Mouse (Mus musculus) liver, postnatal 0 days (tissue): ENCODE measurements at regions not wholly inside any gene's neighbourhood (a gene's known extent, or its start where the extent isn't known, plus 50 kb on each side); places are given as distances from the start of the nearest gene placed in this dataset.

ENCODE experiments used
- ATAC-seq: fragments of 200-750 bp; cut with Nextera tagmentation; 2 replicates; pipeline ENCODE4 v1.8.0; 2017; ENCODE audit warnings: mild to moderate bottlenecking, moderate library complexity
- DNase-seq: peaks from one replicate; pipeline ENCODE4 v3.0.0-alpha.2; 2016
- H3K27ac ChIP-seq: fragments of 300-500 bp; sonication (generic); 2 replicates; pipeline ENCODE4 v1.5.1; 2014; ENCODE audit warnings: antibody characterized with exemption, moderate library complexity, mild to moderate bottlenecking, low read depth
- H3K27me3 ChIP-seq: fragments of 300-500 bp; sonication (generic); 2 replicates; pipeline ENCODE4 v1.6.1; 2014; ENCODE audit warnings: low read length, control low read depth, mixed read lengths; ENCODE audit not compliant: insufficient read depth
- H3K36me3 ChIP-seq: fragments of 300-500 bp; sonication (generic); replicated peaks from 2 replicates; pipeline ENCODE4 v1.6.1; 2014; ENCODE audit warnings: mild to moderate bottlenecking, control low read depth, low read length, moderate library complexity, mixed read lengths; ENCODE audit not compliant: insufficient read depth
- H3K4me1 ChIP-seq: fragments of 300-500 bp; sonication (generic); 2 replicates; pipeline ENCODE4 v1.6.1; 2014; ENCODE audit warnings: antibody characterized with exemption, mild to moderate bottlenecking, control low read depth; ENCODE audit not compliant: insufficient read depth
- H3K4me2 ChIP-seq: fragments of 300-500 bp; sonication (generic); 2 replicates; pipeline ENCODE4 v1.6.1; 2014; ENCODE audit warnings: low read depth, mild to moderate bottlenecking, low read length, moderate library complexity, mixed read lengths
- H3K4me3 ChIP-seq: fragments of 300-500 bp; sonication (generic); 2 replicates; pipeline ENCODE4 v1.5.1; 2014; ENCODE audit warnings: low read depth, low read length
- H3K9ac ChIP-seq: fragments of 300-500 bp; sonication (generic); replicated peaks from 2 replicates; pipeline ENCODE4 v1.6.1; 2014; ENCODE audit warnings: mild to moderate bottlenecking, moderate library complexity
- H3K9me3 ChIP-seq: fragments of 300-500 bp; sonication (generic); 2 replicates; pipeline ENCODE4 v1.6.1; 2016; ENCODE audit warnings: mild to moderate bottlenecking, control low read depth, low read length, mixed read lengths
- CTCF ChIP-seq: sonication (generic); IDR thresholded peaks from 2 replicates; pipeline ENCODE4 v1.5.1; 2016; ENCODE audit warnings: antibody characterized with exemption, low read depth
- EP300 ChIP-seq: IDR thresholded peaks from 2 replicates; pipeline ENCODE4 v1.6.1; 2016; ENCODE audit warnings: antibody characterized with exemption, low read depth, mild to moderate bottlenecking
- WGBS: fragments of 180-500 bp; shearing (Covaris S2); extraction: QIAGEN DNeasy Blood & Tissue Kit; methylation state at CpG from one replicate; pipeline ENCODE4 v1.1.7; 2014; ENCODE audit not compliant: insufficient replicate concordance; 5-methylcytosine and 5-hydroxymethylcytosine counted together

DNA sequence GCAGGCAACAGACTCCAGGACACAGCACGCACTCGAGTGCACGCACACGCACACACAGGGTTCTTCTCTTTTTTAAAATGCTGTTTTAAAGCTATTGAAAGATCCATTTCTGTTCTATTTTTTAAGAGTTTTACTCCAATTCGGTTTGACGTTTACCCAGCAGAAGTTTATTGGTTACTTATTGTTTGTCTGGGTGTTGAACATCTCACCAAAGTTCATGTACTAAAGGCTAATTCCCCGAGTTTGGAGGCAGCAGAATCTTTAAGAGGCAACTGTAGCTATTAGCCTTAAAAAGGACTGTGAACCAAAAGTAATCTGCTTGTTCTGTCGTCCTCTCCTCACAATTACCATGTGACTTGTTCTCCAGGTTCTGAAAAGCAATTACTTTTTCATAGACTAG lies 263.0 kb upstream of the Nfia start:
- 71% methylated on average over 8 of the region's 8 CpGs for WGBS
- no peaks in the 10 kb centered on the region for H3K9me3 ChIP-seq
- no peaks in the 10 kb centered on the region for H3K27me3 ChIP-seq
- H3K36me3 ChIP-seq = no peaks in the 10 kb centered on the region
- H3K4me1 ChIP-seq = no peaks in the 10 kb centered on the region
- ATAC-seq (no peak), DNase-seq (no peak)
- H3K27ac ChIP-seq = no peak overlapping the region
- H3K9ac ChIP-seq = no peak overlapping the region
- no peak overlapping the region for H3K4me3 ChIP-seq
- TF ChIP-seq CTCF = no peak
- no peak for TF ChIP-seq EP300
- H3K4me2 ChIP-seq = no peak overlapping the region

DNA sequence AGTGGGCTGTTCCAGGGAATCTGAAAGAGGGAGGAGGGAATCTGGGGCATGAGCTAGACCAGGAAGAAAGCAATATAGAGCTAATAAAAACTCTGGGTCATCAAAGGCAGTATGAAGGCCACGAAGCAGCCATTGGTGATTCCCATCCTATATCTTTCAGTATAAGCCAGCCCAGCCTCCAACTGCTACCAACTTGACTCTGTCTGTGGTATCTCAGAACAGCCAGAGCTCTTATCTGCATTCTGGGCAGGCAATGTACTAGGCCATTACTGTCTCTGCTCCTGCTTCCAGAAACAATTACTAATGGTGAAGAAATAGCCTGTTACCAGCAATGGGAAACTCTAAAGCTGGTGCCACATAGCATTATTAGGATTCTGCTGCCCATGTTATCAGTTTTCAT lies 266.8 kb upstream of the Nfia start:
- Histone ChIP-seq H3K4me2 (no peak overlapping the region), H3K27ac (no peak overlapping the region), H3K9me3 (no peaks in the 10 kb centered on the region), H3K4me3 (no peak overlapping the region), H3K4me1 (no peaks in the 10 kb centered on the region), H3K36me3 (no peaks in the 10 kb centered on the region), H3K27me3 (no peaks in the 10 kb centered on the region), H3K9ac (no peak overlapping the region)
- DNase-seq = no peak
- WGBS = 53% methylated on average over 1 of the region's 1 CpGs
- TF ChIP-seq CTCF = no peak
- no peak for TF ChIP-seq EP300
- ATAC-seq = no peak

DNA sequence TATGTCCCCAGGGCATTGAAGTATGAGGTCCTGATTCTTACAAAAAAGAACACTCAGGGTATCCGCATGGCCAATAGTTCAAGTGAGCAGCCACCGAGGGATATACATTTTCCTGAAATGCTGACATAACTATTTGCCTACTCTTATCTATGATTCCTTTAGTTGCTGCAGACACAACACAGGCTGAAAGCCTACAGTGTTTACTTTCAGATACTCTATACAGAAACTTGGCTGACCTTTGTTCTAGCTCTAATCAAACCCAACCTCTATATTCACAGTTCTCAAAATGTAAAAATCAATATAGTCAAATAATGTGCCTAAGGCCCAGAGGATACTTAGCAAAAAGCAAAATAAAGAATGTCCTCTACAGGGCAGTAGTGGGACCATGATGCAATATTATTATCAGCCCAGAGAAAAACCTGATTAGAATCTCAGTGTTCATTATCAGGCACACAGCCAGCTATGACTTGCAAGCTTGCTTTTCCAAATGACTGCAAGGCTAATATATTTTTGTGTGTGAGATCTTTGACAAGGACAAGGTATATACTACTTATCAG lies 281.2 kb upstream of the Nfia start:
- no peak overlapping the region for H3K4me3 ChIP-seq
- peak; percentile 86 for ATAC-seq
- no peak for TF ChIP-seq CTCF
- peak; percentile 25; the same call in 1 of the 2 replicates for TF ChIP-seq EP300
- H3K4me1 ChIP-seq = no peaks in the 10 kb centered on the region
- no peaks in the 10 kb centered on the region for H3K36me3 ChIP-seq
- H3K27me3 ChIP-seq = no peaks in the 10 kb centered on the region
- no peaks in the 10 kb centered on the region for H3K9me3 ChIP-seq
- WGBS = 49% methylated on average over 2 of the region's 2 CpGs
- no peak overlapping the region for H3K4me2 ChIP-seq
- no peak overlapping the region for H3K27ac ChIP-seq
- no peak overlapping the region for H3K9ac ChIP-seq
- no peak for DNase-seq

DNA sequence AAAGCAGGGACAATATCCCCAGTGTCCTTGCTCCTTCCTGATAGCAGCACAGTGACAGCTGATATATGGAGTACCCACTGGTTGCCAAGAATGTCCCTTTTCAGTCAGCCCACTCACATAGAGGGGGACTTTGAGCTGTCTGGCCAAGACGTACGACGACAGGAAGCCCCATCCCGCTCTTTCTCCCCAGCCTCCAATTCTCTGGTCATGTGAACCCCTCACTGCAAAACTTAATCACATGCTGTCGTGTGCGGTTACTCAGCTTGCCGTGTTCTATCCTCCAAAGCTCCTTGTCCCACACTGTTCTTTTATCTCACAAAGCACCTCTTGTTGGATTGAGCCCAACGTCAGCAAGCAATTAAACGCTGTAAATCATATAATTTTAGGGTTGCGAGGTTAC lies 286.2 kb upstream of the Nfia start:
- no peak overlapping the region for H3K27ac ChIP-seq
- H3K9me3 ChIP-seq = no peaks in the 10 kb centered on the region
- H3K36me3 ChIP-seq = no peaks in the 10 kb centered on the region
- no peak for TF ChIP-seq EP300
- H3K4me2 ChIP-seq = no peak overlapping the region
- no peak overlapping the region for H3K4me3 ChIP-seq
- no peak overlapping the region for H3K9ac ChIP-seq
- no peak for DNase-seq
- no peaks in the 10 kb centered on the region for H3K4me1 ChIP-seq
- no peak for ATAC-seq
- WGBS = 60% methylated on average over 10 of the region's 10 CpGs
- no peaks in the 10 kb centered on the region for H3K27me3 ChIP-seq

DNA sequence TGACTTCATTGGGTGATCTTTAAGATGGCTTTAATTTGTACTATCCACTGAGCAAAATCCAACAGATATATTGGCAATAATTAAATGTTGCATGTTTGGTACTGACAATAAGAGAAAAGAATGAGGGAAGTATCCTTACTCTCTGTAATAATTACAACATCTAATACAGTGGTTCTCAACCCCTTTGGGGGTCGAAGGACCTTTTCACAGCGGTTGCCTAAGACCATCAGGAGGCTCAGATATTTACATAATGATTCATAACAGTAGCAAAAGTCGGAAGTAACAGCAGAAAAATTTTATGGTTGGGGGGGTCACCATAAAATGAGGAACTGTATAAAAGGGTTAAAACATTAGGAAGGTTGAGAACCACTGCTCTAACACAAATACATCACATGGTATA lies 287.3 kb upstream of the Nfia start:
- Histone ChIP-seq H3K27me3 (no peaks in the 10 kb centered on the region), H3K9me3 (no peaks in the 10 kb centered on the region), H3K4me1 (no peaks in the 10 kb centered on the region), H3K4me2 (no peak overlapping the region), H3K36me3 (no peaks in the 10 kb centered on the region), H3K27ac (no peak overlapping the region), H3K4me3 (no peak overlapping the region), H3K9ac (no peak overlapping the region)
- ATAC-seq = no peak
- TF ChIP-seq CTCF = no peak
- TF ChIP-seq EP300 = no peak
- no peak for DNase-seq
- 70% methylated on average over 3 of the region's 3 CpGs for WGBS

DNA sequence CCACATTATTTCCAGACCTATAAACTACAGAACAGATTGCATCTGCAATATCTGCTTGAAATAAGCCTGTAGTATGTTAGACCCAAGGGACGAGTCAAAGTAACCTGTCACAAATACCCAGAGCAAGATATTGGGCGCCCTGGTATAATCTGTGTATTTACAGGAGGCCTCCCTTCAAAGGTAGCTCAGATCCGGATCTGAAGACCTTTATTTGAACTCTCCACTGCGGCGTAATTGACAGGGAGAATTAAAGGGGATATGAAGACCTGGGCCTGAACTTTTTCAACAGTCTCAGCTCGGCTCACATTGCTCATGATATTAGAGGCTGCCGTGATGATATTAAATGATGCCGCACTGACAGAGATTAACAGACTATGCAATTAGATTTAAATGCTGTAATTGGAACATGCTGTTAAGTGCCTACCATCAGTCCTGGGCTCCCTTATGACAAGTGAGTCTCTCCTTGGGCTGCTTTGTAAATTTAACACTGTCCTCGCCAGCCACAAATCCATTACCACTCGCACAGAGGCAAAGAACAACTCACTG lies 289.8 kb upstream of the Nfia start:
- WGBS = 74% methylated on average over 10 of the region's 10 CpGs
- H3K27ac ChIP-seq = no peak overlapping the region
- no peak for TF ChIP-seq CTCF
- no peak for TF ChIP-seq EP300

DNA sequence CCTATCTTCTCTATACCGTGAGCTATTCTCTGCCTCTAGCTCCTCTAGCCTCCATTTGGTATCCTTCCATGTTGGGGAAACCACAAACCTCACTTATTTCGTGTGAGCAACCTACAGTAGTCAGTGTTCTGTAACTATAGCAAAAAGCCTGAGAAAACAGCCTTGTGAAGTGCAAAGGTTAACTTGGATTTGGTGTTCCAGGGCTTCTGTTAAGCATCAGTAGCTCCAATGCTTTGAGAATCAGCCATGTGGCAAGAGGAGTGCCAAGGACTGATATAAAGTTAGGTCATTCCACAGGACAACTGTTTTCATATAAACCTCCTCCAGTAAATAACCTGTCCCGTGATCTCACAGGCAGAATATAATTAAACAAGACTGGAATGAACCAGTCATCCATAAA lies 290.7 kb upstream of the Nfia start:
- Histone ChIP-seq H3K27me3 (no peaks in the 10 kb centered on the region), H3K4me2 (no peak overlapping the region), H3K4me3 (no peak overlapping the region), H3K9ac (no peak overlapping the region), H3K4me1 (no peaks in the 10 kb centered on the region), H3K27ac (no peak overlapping the region), H3K9me3 (no peaks in the 10 kb centered on the region), H3K36me3 (no peaks in the 10 kb centered on the region)
- ATAC-seq = no peak
- 70% methylated on average over 3 of the region's 3 CpGs for WGBS
- no peak for DNase-seq
- TF ChIP-seq CTCF (no peak), EP300 (no peak)

More for the DNA sequence above, 289.8 kb upstream of the Nfia start:
- Histone ChIP-seq H3K4me3 (no peak overlapping the region), H3K9ac (no peak overlapping the region), H3K27me3 (no peaks in the 10 kb centered on the region), H3K4me1 (no peaks in the 10 kb centered on the region), H3K9me3 (no peaks in the 10 kb centered on the region), H3K36me3 (no peaks in the 10 kb centered on the region), H3K4me2 (no peak overlapping the region)
- ATAC-seq (no peak), DNase-seq (no peak)
